Mouse (Mus musculus) gastrocnemius, adult 8-10 months (tissue): ENCODE measurements around the gene Pcnx. TPM values are rescaled to one million over a fixed set of nuclear protein-coding genes. Genes with fewer than 3 reads are reported as not detected.

ENCODE experiments used
- DNase-seq, 2 experiments: peaks; one replicate each; pipeline ENCODE4 v3.0.0; 2022; ENCODE audit warnings: low spot score in 2 of 2
- total RNA-seq, 4 experiments: library from RNA; stranded (reverse); gene quantifications; 2 replicates each; pipeline ENCODE4 v1.2.4; 2022

Gene Pcnx
- total RNA-seq, 4 experiments from 2014 or later: 47.1 to 67.9 (median 59.7) TPM

DNA sequence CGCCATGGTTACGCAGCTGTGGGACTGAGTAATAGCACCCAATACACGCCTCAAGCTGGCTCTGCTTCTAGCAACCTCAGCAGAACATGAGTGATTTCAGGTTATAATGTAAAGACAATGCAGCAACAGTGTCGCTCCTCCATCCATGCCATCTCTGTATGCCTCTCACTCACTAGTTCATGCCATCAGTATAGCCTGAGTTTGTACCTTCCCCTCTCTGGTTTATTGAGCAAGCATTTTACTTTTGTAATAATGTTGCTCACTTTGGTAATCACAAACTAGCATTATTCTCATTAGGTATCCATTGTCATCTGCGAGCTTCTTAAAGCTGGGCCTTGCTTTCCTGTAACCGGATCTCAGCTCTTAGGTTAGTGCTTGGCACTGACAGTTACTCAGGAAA, 36.2 kb downstream of the Pcnx start:
- DNase-seq: no peak

DNA sequence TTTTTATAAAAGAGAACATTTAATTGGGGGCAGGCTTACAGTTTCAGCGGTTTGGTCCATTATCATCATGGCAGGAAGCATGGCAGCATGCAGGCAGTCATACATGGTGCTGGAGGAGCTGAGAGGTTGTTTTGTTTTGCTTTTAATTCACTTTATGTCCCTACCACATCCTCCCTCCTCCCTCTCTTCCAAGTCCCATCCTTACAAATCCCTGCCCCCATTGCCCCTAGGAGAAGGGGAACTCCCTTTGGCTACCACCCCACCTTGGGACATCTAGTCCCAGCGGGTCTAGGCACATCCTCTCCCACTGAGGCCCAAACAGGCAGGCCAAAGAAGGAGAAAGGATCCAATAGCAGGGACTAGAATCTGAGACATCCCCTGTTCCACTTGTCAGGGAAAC, 44.6 kb downstream of the Pcnx start:
- DNase-seq: no peak

DNA sequence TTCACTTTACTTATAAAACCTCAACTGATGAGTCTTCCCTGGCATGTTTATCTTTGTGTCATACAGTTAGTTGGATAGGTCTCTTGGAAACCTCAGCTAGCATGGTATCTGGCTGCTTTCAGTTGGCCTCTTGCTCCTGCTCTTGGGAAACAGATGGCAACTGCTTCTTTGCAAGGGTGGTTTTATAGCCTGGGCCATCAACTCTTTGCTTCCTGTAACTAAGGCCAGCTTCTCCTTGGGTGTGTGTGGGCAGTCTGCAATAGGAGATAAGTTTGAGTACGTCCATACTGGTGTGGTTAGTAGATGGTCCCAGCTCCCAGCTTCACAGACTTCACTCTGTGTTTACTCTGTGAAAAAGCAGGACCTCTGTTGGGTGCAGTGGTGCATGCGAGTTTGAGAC, 46.0 kb downstream of the Pcnx start:
- DNase-seq: no peak

DNA sequence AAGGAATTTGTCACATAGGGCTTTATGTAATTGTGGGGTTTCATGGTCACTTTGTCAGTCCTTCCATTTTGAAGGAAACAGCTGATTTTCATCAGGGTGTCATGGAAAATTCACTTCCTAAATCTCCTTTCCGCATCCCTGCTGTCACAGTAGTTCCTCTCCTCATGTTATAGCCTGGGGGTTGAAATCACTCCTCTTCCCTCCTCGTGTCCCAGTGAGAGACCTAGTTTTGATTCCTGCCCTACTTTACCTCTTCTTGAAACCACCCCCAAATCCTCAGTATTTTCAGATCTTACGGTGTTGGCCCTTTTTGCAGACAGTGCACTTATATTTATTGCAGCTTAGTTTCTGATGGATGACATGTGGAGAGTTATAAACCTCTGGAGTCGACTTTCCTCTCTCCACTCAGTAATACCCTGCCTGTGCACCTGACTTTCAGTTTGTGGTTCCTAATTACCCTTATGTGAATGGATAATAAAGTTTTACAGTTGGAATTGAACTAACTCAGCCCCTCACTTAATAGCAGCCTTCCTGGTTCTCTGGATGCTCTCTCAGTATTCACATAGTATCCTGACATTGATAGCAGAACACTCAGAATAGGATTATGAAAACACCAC, 48.0 kb downstream of the Pcnx start:
- DNase-seq: no peak

DNA sequence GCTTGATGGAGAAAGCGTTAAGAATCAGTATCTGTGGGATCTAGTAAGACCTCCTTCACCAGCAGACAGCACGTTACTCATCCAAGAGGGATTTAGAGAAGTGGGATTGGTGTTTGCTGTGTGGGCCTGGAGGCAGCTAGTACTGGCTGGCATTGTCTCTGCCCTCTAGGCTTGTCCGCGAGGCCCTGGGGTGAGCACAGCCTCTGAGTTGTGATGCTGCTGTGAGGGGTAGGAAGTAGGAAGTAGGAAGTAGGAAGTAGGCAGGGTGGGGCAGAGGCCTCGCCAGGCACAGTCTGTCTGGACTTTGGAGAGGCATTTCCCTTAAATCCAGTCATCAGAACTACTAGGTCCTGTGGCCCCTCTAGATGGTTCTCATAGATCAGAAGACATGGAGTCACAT, 50.6 kb downstream of the Pcnx start:
- DNase-seq: no peak

DNA sequence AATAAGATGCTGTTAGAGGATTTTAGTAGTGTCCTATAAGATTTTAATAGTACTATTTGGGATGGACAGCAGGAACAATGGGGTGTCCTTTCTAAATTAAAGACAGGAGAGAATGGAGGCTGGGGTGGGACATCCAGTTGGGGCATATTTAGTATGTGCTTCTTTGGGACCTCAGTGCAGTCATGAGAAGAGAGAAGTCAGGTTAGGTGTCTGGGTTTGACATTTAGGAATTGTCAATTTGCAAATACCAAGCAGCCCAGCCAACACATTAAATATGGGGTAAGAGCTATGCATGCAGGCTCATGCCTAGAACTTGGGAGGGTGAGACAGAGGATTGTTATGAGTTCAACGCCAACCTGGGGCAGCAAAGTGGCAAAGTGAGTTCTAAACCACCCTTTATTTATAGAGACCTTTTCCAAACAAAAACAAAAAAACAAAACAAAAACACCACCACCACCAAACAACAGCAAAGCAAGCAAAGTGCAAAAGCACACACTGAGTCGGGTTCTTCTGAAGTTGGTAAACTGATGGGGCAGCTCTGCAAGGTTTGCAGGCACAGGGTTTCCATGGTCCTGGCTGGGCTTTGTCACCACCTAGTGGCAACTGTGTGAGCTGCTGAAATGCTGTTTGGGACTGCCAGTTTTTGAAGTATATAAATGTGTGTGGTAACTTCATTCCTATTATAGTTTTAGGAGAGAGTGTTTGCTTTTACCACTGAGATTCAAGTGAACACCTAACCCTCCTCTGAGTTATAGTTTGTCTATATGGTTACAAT, 55.5 kb downstream of the Pcnx start:
- peak; percentile 41 to 44 for DNase-seq

DNA sequence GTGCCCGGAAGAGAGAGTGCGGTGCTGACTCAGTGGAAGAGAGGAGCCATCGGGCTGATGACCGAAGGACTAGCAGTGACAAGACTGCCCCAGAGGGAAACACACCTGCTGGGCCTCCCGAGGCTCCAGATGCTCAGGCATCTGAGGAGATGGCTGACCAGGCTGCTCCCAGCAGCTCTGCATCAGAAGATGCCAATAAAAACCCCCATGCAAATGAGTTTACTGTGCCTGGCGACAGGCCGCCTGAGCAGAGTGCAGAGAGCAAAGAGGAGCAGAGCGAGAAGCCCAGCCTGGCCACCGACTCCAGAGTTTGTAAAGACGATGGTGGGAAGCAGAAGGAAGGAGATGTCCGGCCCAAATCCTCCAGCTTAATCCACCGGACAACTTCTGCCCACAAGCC, 58.5 kb downstream of the Pcnx start:
- DNase-seq: no peak

DNA sequence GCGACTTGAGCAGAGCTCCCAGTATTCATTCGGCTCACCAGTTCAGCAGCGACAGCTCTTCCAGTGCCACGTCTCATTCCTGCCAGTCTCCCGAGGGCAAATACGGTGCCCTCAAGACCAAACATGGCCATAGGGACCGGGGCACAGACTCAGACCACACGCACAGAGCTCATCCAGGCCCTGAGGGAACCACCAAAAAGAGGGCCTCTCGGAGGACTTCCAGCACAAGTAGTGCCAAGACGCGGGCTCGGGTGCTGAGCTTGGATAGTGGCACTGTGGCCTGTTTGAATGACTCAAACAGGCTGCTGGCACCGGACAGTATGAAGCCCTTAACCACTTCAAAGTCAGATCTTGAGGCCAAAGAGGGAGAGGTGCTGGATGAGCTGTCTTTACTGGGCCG, 59.1 kb downstream of the Pcnx start:
- DNase-seq: no peak

DNA sequence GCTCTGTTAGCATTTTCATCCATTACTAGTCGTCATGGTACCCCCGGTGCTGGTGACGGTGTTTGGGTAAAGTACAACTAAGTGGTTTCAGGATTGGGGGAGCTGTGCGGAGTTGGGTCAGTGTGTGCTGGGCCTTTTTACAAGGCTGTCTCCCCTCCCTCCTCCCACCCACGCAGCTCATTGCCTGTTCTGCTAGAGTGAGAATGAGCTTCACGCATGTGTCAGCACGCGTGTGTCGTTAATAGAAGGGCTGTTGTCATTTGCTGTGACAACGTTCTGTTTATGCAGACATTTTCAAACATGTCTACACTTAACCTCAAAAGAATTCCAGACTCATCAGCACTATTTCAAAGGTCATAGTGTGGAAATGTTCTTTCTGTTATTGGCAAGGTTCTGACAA, 60.2 kb downstream of the Pcnx start:
- DNase-seq: no peak

DNA sequence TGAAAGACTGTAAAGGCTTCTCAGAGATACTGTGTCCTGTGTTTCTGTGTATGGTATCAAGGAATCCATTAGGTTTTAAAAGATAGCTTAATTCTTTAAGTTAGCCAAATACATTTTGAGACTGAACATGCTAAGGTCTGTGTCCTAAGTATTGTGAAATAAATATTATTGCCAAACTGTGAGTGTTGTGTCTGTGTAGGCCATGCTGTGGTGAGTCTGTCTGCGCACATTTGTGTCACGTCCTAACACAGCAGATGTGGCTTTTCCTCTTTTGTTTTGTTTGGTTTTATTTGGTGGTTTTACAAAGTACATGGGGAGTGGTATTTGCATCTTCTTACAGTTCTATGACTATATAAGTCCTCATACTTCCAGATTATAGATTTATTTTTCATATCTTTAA, 60.8 kb downstream of the Pcnx start:
- no peak for DNase-seq

DNA sequence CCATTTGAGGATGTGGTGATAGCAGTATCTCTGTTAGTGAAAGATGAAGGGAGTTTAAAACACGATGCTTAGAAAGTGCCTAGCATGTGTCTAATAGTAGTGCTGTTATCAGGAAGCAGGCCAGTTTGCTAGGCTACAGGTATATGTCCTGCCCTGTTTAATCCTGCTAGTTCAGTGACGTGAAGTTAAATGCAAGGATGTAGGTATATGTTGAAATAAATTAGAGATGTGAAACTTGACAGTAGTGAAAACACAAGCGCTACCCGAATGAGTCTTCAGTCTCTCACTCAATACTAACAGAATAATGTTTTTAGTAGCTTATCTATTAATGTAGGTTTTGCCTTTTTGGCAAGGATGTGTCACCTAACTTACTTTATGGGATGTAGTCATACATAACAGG, 62.0 kb downstream of the Pcnx start:
- no peak for DNase-seq

DNA sequence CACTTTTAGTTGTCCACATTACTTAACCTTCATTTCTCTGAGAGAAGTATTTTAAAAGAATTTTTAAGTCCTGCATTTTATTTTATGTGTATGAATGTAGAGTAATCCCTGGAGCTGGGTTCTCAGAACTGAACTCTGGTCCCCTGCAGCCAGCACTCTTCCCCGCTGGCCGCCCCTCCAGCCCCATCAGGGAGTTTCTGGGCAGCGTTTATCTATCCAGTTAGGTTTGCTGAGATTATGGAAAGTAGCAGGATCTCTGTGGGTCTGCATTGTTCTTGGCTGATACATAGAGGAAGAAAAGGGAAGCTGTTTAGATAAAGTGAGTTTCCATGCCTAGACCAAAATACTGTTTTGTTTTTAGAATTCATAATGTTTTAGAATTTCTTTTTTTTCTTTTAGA, 63.0 kb downstream of the Pcnx start:
- no peak for DNase-seq

DNA sequence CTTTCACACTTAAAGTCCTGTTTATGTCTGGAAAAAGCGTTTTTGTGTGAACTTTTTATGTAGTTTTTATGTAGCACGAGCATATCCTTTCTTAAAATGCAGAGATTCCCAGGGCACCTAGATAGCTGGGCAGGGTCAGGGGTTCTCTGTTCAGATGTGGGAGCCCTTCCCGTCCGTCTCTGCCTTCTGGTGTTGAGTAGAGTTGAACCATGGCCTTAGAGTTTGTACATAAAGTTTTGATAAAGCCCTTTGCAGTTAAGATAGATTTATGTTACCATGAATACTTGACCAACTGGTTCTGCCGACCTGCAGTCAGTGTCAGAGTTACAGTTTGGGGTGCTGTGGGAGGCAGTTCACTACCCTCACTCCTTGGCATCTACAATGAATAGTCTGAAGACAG, 67.3 kb downstream of the Pcnx start:
- DNase-seq: no peak

DNA sequence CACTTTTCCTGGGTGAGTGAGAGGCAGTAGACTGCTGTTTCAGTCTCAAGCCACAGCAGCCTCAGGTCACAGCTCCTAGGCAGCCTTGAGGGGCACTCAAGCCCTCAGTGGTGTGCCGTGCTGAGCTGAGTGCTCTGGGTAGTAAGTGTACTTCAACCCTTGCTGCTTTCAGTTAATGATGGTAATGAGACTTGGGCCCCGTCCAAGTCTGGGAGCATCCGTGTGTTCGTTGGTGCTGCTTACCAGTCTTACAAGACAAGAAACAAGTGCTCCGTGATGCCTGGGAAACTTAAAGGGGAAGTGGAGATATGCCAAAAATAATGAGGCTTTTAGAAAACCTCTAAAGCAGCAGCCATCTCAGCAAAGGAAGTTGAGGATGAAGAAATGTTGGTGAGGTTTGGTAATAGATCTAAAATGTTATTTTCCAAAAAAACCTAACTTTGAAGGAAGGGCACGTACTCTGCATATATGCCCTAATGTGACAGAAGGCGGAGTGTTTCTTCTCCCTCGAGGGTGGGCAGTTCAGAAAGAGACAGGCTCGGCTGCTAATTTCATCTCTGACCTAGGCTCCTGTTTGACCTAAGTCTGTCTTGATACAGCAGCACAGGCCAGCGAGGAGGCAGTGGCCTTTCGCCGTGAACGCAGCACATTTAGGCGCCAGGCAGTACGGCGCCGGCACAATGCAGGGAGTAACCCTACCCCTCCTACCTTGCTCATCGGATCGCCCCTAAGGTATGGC, 68.0 kb downstream of the Pcnx start:
- no peak for DNase-seq

DNA sequence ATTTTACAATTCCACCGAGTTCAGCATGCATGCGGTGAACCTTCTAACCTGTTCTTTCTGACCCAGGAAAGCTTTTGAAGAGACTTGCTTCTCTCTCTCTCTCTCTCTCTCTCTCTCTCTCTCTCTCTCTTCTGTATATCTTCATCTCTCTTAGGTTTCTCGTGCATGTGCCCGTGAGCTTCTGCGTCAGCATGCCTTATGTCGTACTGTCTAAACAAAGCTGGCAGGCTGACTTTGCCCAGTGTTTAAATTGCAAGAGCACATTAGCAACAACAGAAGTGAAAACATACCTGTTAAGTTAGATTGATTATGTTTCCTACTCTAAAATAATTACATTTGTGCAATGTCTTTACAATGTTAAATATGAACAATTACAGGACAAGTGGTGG, 68.6 kb downstream of the Pcnx start:
- DNase-seq: no peak

DNA sequence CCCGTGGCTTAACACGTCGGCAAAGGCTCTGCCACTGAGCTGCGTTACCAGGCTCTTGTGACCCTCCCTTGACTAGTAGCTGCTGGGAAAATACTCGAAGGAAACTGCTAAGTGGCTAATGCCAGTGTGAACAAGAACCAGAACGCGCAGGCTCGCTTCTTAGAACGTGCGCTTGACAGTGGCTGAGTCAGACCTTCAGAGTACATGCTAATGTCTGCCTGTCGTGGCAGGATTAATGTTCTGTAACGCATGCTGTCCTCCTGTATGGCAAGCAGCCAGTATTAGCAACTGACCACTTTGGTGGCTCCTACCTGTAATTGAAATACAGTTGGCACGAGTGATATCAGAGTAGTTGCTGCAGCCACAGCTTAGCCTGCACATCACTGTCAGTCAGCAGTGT, 72.2 kb downstream of the Pcnx start:
- no peak for DNase-seq

DNA sequence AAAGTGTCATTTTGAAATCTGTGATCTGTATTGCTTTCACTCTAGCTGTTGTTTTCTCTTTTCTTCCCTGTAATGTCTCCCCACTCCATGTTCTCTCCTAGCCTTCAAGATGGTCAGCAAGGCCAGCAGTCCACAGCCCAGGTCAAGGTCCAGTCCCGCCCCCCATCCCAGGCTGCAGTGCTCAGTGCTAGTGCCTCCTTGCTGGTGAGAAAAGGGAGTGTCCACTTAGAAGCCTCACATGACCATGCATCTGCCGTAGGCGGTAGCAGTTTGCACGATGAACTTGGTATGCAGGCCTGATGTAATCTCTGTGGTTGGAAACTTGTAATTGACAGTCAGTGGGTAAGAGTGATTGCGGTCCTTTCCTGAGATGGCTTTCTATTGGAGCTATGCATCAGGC, 73.6 kb downstream of the Pcnx start:
- no peak for DNase-seq

DNA sequence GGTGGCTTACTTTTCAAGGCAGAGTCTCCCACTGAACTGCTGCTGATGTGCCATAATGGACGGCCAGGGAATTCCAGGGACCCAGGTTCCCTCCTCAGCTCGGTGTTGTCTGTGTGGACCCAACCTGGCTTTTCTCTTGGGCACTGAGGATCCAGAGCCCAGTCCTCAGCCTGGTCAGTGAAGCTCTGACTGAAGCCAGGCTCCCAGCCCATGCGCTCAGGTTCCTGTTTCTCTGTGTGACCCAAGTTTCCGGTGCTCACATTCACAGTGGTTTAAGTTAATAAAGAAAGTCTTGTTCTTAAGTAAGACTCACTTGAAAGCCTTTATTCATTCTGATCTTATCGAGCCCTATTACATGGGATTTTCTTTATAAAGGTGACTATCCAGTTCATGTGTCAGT, 74.7 kb downstream of the Pcnx start:
- no peak for DNase-seq

DNA sequence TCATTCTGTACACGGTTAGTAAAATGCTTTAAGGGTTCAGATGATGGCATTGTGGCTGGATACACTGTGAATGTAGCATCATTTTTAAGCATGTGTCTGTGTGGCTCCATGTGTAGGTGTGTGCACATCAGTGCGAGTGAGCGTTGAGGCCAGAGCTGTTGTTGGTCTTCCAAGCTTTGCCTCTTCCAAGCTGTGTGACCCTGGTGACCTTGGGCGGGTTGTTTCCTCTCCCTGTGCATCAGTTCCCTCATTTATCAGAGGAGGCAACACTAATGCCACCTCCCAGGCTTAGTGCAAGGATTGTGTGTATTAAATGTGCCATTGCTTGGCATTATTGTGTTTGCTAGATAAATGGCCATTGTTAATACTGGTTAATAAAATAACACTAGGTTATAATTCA, 76.2 kb downstream of the Pcnx start:
- no peak for DNase-seq

DNA sequence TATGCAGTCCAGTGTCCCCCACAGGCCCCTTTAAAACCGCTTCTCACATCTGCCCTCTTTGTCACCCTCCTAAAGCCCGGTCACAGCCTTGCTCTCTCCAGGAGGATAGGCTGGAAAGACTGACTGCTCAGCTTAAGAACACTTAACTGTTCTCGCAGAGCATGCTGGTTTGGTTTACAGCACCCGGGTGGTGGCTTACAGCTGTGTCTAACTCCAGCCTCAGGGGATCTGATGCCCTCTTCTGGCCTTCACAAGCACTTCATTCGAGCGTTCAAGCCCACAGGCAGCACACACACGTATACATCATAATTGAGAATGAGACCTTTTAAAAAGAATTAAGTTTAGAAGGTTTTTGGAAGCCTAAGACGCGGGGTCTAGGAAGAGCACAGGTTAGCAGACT, 81.4 kb downstream of the Pcnx start:
- no peak for DNase-seq

DNA sequence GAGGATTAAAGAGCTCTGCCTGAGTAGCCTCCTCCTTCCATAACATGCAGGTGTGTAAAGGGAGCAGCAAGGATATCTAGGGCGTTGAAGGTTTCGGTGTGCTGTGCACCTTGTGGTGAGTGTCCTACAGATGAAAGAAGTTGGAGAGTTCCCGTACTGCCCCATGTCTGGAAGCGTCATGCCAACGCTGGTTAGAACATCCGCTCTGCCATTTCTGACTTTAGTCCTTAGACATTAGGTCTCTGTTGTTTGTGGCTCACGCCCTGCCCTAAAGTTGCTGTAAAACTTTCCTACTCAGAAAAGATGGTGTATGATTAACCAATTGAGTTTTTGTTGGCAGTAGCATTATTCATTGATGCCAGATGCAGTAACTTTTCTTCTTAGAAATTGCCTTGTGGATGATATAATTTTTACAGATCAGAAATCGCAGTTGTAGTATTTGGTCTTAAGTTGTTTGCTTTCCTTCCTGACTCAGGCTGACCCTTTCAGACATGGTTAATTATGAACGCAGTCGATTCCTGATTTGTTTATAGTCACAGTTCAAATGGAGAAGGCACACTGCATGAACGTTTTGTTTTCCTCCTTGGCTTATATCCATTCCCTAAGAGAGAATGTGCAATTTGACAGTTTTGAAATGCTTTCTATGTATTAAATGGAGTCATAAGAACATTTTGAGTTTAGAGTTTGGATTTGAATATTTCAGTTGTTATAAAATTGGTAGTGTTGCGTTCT, 83.7 kb downstream of the Pcnx start:
- no peak for DNase-seq

DNA sequence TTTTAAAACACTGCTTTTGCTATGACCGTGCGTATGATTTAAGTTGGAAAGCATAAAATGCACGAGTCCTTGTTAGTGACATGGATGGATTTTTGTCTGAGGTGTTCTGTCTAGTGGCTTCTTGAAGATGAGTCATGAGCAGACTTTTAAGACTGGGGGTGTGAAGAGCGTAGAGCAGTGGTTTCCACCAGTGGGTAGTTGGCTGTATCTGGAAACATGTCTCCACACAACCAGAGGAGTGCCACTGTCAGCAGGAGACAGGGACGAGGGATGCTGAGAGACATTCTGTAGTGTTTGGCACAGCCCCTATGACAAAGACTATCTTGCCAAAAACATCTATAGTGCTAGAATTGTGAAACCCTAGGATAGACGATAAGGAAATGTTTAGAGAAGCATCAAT, 89.2 kb downstream of the Pcnx start:
- DNase-seq: no peak
